13 mouse cellular contexts compared by ENCODE assay signal in the genomic region with DNA sequence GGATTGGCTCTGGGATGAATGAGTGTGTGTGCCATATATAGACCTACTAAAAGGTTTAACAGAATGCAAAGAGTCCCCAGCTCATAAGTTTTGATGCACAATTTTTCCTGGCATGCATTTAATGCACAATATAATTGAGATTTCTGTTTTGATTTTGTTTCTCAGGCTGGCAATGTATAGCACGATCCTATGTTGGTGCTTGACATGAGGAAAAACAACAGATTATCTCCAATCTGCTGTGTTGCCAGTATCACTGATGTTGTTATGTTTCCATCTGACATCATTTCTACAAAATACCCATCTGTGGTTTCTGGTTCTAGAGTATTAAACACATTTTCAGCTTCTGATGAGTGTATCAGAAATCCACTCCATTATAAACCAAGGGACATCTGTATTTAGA.
"Had no signal": no experiment of that assay in that cellular context is flagged by ENCODE, and none has a peak within 500 bp of the region (broad histone marks: within the 10 kb centered on the region; RNA-seq: fewer than 3 reads in every experiment).

No protein-coding gene starts in this region.

- H3K36me3 ChIP-seq: kidney, embryonic 15.5 days; liver, embryonic 13.5 days had no signal

- H3K27ac ChIP-seq: kidney, embryonic 15.5 days; left cerebral cortex, adult 2 months; liver, embryonic 13.5 days had no signal

- H3K9me3 ChIP-seq: kidney, embryonic 15.5 days; liver, embryonic 13.5 days had no signal

- H3K4me1 ChIP-seq: kidney, embryonic 15.5 days; liver, embryonic 13.5 days had no signal

- H3K9ac ChIP-seq: kidney, embryonic 15.5 days; liver, embryonic 13.5 days had no signal

- H3K4me2 ChIP-seq: kidney, embryonic 15.5 days; liver, embryonic 13.5 days; midbrain, embryonic 11.5 days had no signal

- DNase-seq: kidney, adult 8-10 months; kidney, postnatal 10 days; kidney, postnatal 36 days; liver, embryonic 13.5 days; lung, adult 2 months; lung, postnatal 14 days; lung, postnatal 4 days; midbrain, embryonic 14.5 days; thymus, adult 2 months; thymus, postnatal 25 days had no signal

- H3K27me3 ChIP-seq: kidney, embryonic 15.5 days; liver, embryonic 13.5 days had no signal

- H3K4me3 ChIP-seq: kidney, embryonic 15.5 days; left cerebral cortex, adult 2 months; liver, embryonic 13.5 days had no signal
